Mouse (Mus musculus) liver, postnatal 0 days (tissue): ENCODE data around the gene Gm17606. TPM values are rescaled to one million over a fixed set of nuclear protein-coding genes. Genes with fewer than 3 reads are reported as not detected.

Experiments
- ATAC-seq: fragments of 200-750 bp; cut with Nextera tagmentation; 2 replicates; pipeline ENCODE4 v1.8.0; 2017; ENCODE audit warnings: mild to moderate bottlenecking, moderate library complexity
- DNase-seq: peaks from one replicate; pipeline ENCODE4 v3.0.0-alpha.2; 2016
- H3K27ac ChIP-seq: fragments of 300-500 bp; sonication (generic); 2 replicates; pipeline ENCODE4 v1.5.1; 2014; ENCODE audit warnings: antibody characterized with exemption, moderate library complexity, mild to moderate bottlenecking, low read depth
- H3K27me3 ChIP-seq: fragments of 300-500 bp; sonication (generic); 2 replicates; pipeline ENCODE4 v1.6.1; 2014; ENCODE audit warnings: low read length, control low read depth, mixed read lengths; ENCODE audit not compliant: insufficient read depth
- H3K36me3 ChIP-seq: fragments of 300-500 bp; sonication (generic); replicated peaks from 2 replicates; pipeline ENCODE4 v1.6.1; 2014; ENCODE audit warnings: mild to moderate bottlenecking, control low read depth, low read length, moderate library complexity, mixed read lengths; ENCODE audit not compliant: insufficient read depth
- H3K4me1 ChIP-seq: fragments of 300-500 bp; sonication (generic); 2 replicates; pipeline ENCODE4 v1.6.1; 2014; ENCODE audit warnings: antibody characterized with exemption, mild to moderate bottlenecking, control low read depth; ENCODE audit not compliant: insufficient read depth
- H3K4me2 ChIP-seq: fragments of 300-500 bp; sonication (generic); 2 replicates; pipeline ENCODE4 v1.6.1; 2014; ENCODE audit warnings: low read depth, mild to moderate bottlenecking, low read length, moderate library complexity, mixed read lengths
- H3K4me3 ChIP-seq: fragments of 300-500 bp; sonication (generic); 2 replicates; pipeline ENCODE4 v1.5.1; 2014; ENCODE audit warnings: low read depth, low read length
- H3K9ac ChIP-seq: fragments of 300-500 bp; sonication (generic); replicated peaks from 2 replicates; pipeline ENCODE4 v1.6.1; 2014; ENCODE audit warnings: mild to moderate bottlenecking, moderate library complexity
- H3K9me3 ChIP-seq: fragments of 300-500 bp; sonication (generic); 2 replicates; pipeline ENCODE4 v1.6.1; 2016; ENCODE audit warnings: mild to moderate bottlenecking, control low read depth, low read length, mixed read lengths
- CTCF ChIP-seq: sonication (generic); IDR thresholded peaks from 2 replicates; pipeline ENCODE4 v1.5.1; 2016; ENCODE audit warnings: antibody characterized with exemption, low read depth
- EP300 ChIP-seq: IDR thresholded peaks from 2 replicates; pipeline ENCODE4 v1.6.1; 2016; ENCODE audit warnings: antibody characterized with exemption, low read depth, mild to moderate bottlenecking
- WGBS: fragments of 180-500 bp; shearing (Covaris S2); extraction: QIAGEN DNeasy Blood & Tissue Kit; methylation state at CpG from one replicate; pipeline ENCODE4 v1.1.7; 2014; ENCODE audit not compliant: insufficient replicate concordance; 5-methylcytosine and 5-hydroxymethylcytosine counted together
- polyA plus RNA-seq: library from polyadenylated mRNA; unstranded; fragments of >200 nt; fragmentation: Nextera tagmentation; extraction: Ambion mirVana; gene quantifications from 2 replicates; pipeline ENCODE4 v1.2.1, GENCODE M21; 2015

The Gm17606 gene
- polyA plus RNA-seq, 1 experiment from 2014 or later, result not detected

- Histone ChIP-seq H3K36me3 (no peaks in the 10 kb centered on the region), H3K27ac (no peak overlapping the region)
- no peak for TF ChIP-seq CTCF
- no peak for TF ChIP-seq EP300
These were observed 39.2 kb upstream of the Gm17606 start for GRCm38 (mm10) chr14:54601601-54602000.

GRCm38 (mm10) chr14:54602613-54603012 is 38.1 kb upstream of the Gm17606 start:
- H3K27me3 ChIP-seq, result no peaks in the 10 kb centered on the region
- WGBS, result 42% methylated on average over 4 of the region's 4 CpGs
- H3K4me1 ChIP-seq, result peaks cover 31% of the 10 kb centered on the region
- no peaks in the 10 kb centered on the region for H3K36me3 ChIP-seq
- H3K9ac ChIP-seq, result peak overlapping the region; percentile 66
- DNase-seq (no peak), ATAC-seq (peak; percentile 1; the same call in 1 of the 2 replicates)
- peak overlapping the region; percentile 62 for H3K4me3 ChIP-seq
- no peaks in the 10 kb centered on the region for H3K9me3 ChIP-seq
- no peak for TF ChIP-seq CTCF
- no peak for TF ChIP-seq EP300
- peak overlapping the region; percentile 84 for H3K27ac ChIP-seq
- peak overlapping the region; percentile 59 for H3K4me2 ChIP-seq

More at GRCm38 (mm10) chr14:54601601-54602000, 39.2 kb upstream of the Gm17606 start:
- no peak overlapping the region for H3K9ac ChIP-seq
- peaks cover 31% of the 10 kb centered on the region for H3K4me1 ChIP-seq
- H3K9me3 ChIP-seq, result no peaks in the 10 kb centered on the region
- no peak overlapping the region for H3K4me3 ChIP-seq
- ATAC-seq (no peak), DNase-seq (no peak)
- no peaks in the 10 kb centered on the region for H3K27me3 ChIP-seq
- 54% methylated on average over 2 of the region's 2 CpGs for WGBS
- H3K4me2 ChIP-seq, result no peak overlapping the region

- H3K27me3 ChIP-seq, result no peaks in the 10 kb centered on the region
- H3K9me3 ChIP-seq, result no peaks in the 10 kb centered on the region
- peak overlapping the region; percentile 66 for H3K9ac ChIP-seq
- no peaks in the 10 kb centered on the region for H3K36me3 ChIP-seq
- peaks cover 31% of the 10 kb centered on the region for H3K4me1 ChIP-seq
- peak overlapping the region; percentile 59 for H3K4me2 ChIP-seq
- ATAC-seq (peak; percentile 99), DNase-seq (peak; percentile 96)
- WGBS, result 1% methylated on average over 45 of the region's 46 CpGs
- TF ChIP-seq EP300, result peak; percentile 35; the same call in 1 of the 2 replicates
- TF ChIP-seq CTCF, result peak; percentile 22; the same call in 1 of the 2 replicates
- peak overlapping the region; percentile 62 for H3K4me3 ChIP-seq
- H3K27ac ChIP-seq, result peak overlapping the region; percentile 84
These were observed 37.6 kb upstream of the Gm17606 start for GRCm38 (mm10) chr14:54603038-54603654.

- H3K9me3 ChIP-seq, result no peaks in the 10 kb centered on the region
- H3K4me3 ChIP-seq, result peak overlapping the region; percentile 62
- WGBS, result 83% methylated on average over 8 of the region's 8 CpGs
- no peaks in the 10 kb centered on the region for H3K27me3 ChIP-seq
- H3K36me3 ChIP-seq, result no peaks in the 10 kb centered on the region
- no peak for ATAC-seq
- no peak overlapping the region for H3K9ac ChIP-seq
- DNase-seq, result no peak
- H3K27ac ChIP-seq, result peak overlapping the region; percentile 84
- H3K4me2 ChIP-seq, result peak overlapping the region; percentile 59
- TF ChIP-seq CTCF, result no peak
- TF ChIP-seq EP300, result no peak
- peaks cover 31% of the 10 kb centered on the region for H3K4me1 ChIP-seq
These were observed 37.1 kb upstream of the Gm17606 start for GRCm38 (mm10) chr14:54603686-54604085.

- Histone ChIP-seq H3K36me3 (no peaks in the 10 kb centered on the region), H3K9me3 (no peaks in the 10 kb centered on the region), H3K27me3 (no peaks in the 10 kb centered on the region), H3K4me2 (peak within 1 kb of the TSS; percentile 78), H3K4me3 (peak within 1 kb of the TSS; percentile 60), H3K4me1 (peaks cover 31% of the 10 kb centered on the region), H3K9ac (peak within 1 kb of the TSS; percentile 73), H3K27ac (peak within 1 kb of the TSS; percentile 84)
- ATAC-seq, result peak; percentile 46
- DNase-seq, result peak; percentile 92
- WGBS, result under 1% methylated on average over 39 of the region's 39 CpGs
- no peak for TF ChIP-seq EP300
- TF ChIP-seq CTCF, result no peak
These were observed 34.9 kb upstream of the Gm17606 start, which contains the start of gene 4931414P19Rik for GRCm38 (mm10) chr14:54605752-54606321. 4931414P19Rik (minus strand) TSS chr14:54605993.

GRCm38 (mm10) chr14:54607226-54607625 is 33.5 kb upstream of the Gm17606 start:
- Histone ChIP-seq H3K27ac (no peak overlapping the region), H3K9ac (no peak overlapping the region)
- no peak for ATAC-seq

More at GRCm38 (mm10) chr14:54607226-54607625, 33.5 kb upstream of the Gm17606 start:
- H3K4me1 ChIP-seq, result peaks cover 28% of the 10 kb centered on the region
- no peak for DNase-seq
- no peak overlapping the region for H3K4me3 ChIP-seq
- WGBS, result 70% methylated on average over 8 of the region's 8 CpGs
- H3K36me3 ChIP-seq, result no peaks in the 10 kb centered on the region; the same call in 1 of the 2 replicates
- no peaks in the 10 kb centered on the region for H3K27me3 ChIP-seq
- TF ChIP-seq EP300 (no peak), CTCF (no peak)
- no peaks in the 10 kb centered on the region for H3K9me3 ChIP-seq
- no peak overlapping the region for H3K4me2 ChIP-seq
